Mouse (Mus musculus): Measurements from ENCODE around the gene Rnf31.

The Rnf31 gene

GRCm38 (mm10) chr14:55608339-55608738, 16.8 kb downstream of the Rnf31 start:
- DNase-seq, result peak in 1 of 2 experiments; percentile 34

- peak in 1 of 2 experiments; percentile 32 for DNase-seq
Observed at GRCm38 (mm10) chr14:55613346-55613745, 21.8 kb downstream of the Rnf31 start.

GRCm38 (mm10) chr14:55614565-55615178, 23.2 kb downstream of the Rnf31 start:
- DNase-seq, result no peak

GRCm38 (mm10) chr14:55615876-55616275, 24.4 kb downstream of the Rnf31 start:
- no peak for DNase-seq

GRCm38 (mm10) chr14:55616844-55617243, 25.3 kb downstream of the Rnf31 start:
- no peak for DNase-seq

- DNase-seq, result peak; percentile 50 to 82
Observed at GRCm38 (mm10) chr14:55617822-55618221, 26.3 kb downstream of the Rnf31 start, which contains the start of gene Rec8. Gene Rec8, plus strand, starts transcription at chr14:55618037.

- peak in 1 of 2 experiments; percentile 29 for DNase-seq
Observed at GRCm38 (mm10) chr14:55618486-55619195, 27.1 kb downstream of the Rnf31 start.

- no peak for DNase-seq
Observed at GRCm38 (mm10) chr14:55628077-55628827, 36.7 kb downstream of the Rnf31 start.

- DNase-seq, result peak; percentile 56 to 76
Observed at GRCm38 (mm10) chr14:55629312-55629711, 37.8 kb downstream of the Rnf31 start.

GRCm38 (mm10) chr14:55634874-55635522, 43.5 kb downstream of the Rnf31 start:
- peak; percentile 27 to 50 for DNase-seq

- DNase-seq, result peak; percentile 94 to 96
Observed at GRCm38 (mm10) chr14:55635523-55636007, 44.1 kb downstream of the Rnf31 start, which contains the start of gene Ipo4. Gene Ipo4, minus strand, starts transcription at chr14:55635957.

GRCm38 (mm10) chr14:55637795-55638194, 46.3 kb downstream of the Rnf31 start, which contains the start of gene Gm49378:
Gene Gm49378, minus strand, starts transcription at chr14:55637895.
- peak in 1 of 2 experiments; percentile 31 for DNase-seq

- no peak for DNase-seq
Observed at GRCm38 (mm10) chr14:55640816-55641215, 49.3 kb downstream of the Rnf31 start.

GRCm38 (mm10) chr14:55641291-55641690, 49.8 kb downstream of the Rnf31 start:
- DNase-seq, result no peak

- DNase-seq, result no peak
Observed at GRCm38 (mm10) chr14:55642679-55643059, 51.2 kb downstream of the Rnf31 start.

GRCm38 (mm10) chr14:55643060-55643907, 51.8 kb downstream of the Rnf31 start, which contains the start of gene Tm9sf1:
Gene Tm9sf1, minus strand, starts transcription at chr14:55643806.
- DNase-seq, result peak; percentile 81 to 93

GRCm38 (mm10) chr14:55644261-55644888, 52.9 kb downstream of the Rnf31 start:
- DNase-seq, result peak; percentile 13 to 37

- no peak for DNase-seq
Observed at GRCm38 (mm10) chr14:55649884-55650283, 58.4 kb downstream of the Rnf31 start, which contains the start of gene Tssk4. Gene Tssk4, plus strand, starts transcription at chr14:55650184.

GRCm38 (mm10) chr14:55651528-55651927, 60.0 kb downstream of the Rnf31 start:
- no peak for DNase-seq

All from kidney, postnatal 25 days (tissue).